Mouse (Mus musculus) cerebellum, adult 9-11 months (tissue): ENCODE measurements around the gene Prss46.
A peak's percentile ranks its signal among the peaks of the same experiment; 100 is the strongest.

Source experiments
- DNase-seq: peaks from one replicate; pipeline ENCODE4 v3.0.0; 2022

Prss46 gene

DNA sequence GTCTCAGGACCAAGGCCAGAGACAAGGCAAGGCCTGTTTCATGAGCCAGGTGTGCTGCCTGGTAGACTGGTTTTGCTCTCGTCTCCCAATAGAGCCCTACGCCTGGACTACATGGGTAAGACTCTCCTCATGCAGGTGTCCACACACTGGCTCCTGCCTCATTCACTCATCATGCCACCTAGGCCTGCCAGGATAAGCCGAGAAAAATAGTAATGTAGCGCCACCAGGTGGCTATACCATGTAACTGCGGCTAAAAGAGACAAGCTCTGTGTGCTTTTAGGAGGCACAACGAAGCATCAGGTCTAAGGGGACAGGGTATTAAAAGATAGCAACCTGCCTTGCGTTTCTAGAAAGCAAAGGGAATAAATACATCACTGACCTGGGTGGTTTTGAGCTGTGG lies 26.7 kb downstream of the Prss46 start:
- DNase-seq = peak; percentile 40

DNA sequence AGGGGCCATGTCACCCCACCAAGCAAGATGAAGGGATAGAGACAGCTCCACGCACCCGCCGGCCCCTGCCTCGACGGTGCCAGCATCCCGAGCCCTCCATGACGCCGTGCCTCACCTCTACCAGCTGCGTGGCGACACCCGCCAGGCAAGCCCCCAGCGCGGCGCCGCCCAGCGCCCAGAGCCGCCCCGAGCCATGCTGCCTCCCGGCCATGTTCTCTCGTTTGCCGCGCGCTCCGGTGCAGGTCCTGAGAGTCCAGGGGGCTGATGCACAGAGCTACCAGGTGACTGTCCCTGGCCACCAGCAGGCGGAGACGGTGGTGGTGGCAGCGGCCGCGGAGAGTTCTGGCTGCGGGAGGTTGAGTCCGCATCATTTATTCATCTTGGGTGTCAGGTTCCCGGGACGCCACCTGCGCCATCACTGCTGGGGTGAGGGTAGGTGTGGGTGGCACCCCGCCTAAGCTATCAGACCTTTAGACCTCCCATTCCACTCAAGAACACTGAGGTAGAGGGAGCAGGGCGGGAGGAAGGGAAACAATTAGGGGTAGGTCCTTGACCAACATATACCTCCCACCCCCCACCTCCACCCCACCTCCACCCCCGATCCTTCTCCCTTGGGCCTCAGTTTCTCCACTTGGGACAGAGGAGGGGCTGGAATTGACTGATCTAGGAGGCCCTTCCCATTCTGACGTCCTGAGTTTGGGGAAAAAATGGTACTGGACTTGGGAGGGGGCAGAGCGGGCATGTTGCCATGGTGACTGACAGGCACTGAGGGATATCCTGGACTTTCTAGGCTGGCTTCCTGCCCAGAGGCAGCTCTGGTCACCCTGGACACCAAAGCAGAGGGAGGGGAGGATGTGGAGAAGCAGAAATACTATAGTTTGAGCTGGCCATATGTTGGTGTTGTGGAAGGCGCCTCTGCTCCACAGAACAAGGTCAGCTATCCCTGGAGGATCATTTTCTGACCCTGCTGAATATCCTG lies 29.7 kb downstream of the Prss46 start:
- DNase-seq = no peak

DNA sequence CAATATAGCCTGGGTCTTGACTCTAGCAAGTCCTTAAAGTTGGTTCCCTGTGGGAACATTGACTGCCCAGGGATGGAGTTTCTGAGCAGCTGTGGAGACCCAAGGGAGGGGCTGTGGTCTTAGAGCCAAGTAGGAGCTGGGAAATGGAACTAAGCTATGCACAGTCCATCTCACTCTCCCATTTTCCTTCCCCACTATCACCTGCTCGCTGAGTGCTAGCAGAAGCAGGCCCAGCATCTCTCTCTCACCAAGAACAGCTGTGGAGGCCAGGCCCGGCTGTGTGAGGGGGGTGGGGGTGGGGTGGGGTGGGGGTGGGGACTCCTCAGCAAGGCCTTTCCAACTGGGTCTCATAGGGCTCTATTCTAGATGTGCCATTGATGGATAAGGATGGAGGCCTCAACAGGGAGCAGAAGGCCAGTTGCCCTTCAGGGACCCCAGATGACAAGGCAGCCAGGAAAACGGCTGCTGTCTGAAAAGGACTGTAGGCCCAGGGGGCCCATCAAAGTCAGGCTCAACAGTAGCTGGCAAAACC lies 30.4 kb downstream of the Prss46 start:
- DNase-seq = no peak

DNA sequence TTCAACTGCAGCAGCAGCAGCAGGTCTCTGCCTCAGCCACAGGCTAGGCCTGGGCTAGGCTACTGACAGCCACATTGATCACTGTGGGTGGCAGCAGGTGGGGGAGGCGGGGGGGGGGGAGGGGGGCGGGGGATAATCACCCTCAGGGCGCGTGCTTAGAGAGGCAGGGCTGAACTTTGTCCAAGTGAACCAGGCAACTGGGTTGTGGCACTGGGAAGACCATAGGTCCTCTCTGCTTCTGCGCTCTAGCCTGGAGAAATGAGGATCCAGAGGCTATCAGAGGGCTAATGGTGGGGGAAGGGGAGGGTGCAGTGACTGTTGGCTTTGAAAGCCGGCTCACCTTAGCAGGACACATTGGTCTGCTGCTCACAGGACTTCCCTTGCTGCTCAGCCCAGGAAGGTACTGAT lies 31.0 kb downstream of the Prss46 start:
- no peak for DNase-seq

DNA sequence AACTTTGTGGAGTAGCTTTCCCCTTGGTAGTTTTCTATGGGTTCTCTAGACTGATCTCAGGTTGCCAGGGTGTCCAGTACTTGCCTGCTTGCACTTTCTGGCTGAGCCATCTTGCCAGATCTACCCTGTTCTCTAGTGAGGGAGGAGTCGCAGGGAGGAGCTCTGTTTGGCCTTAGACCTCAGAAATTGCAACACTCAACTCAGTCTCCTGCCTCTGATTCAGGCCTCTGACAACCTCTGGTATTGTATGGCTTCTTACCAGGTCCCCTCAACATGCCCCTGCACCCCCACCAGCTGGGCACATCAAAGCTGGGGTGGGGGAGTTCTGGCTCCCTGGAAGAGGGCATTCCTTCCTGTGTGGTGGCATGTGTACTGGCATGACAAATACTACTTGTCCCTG lies 33.0 kb downstream of the Prss46 start:
- DNase-seq = no peak

DNA sequence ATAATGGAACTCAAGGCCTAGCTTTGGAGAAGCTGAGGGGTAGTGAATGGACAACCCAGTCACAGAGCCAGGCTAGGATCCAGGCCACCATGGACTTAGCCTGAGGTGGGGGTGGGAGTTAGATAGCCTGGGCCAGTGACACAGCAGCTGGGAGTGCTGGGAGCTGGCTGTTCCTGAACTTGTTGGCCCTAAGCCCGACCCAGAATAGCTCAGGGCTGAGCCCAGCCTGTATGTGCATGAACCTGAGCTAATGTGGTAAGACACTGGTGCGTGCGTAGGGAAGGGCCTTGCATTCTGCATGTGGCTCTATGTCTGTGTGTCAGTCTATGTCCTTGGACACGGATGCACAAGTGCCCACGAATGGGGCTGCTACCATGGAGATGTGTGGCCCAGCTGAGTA lies 33.6 kb downstream of the Prss46 start:
- DNase-seq = no peak

DNA sequence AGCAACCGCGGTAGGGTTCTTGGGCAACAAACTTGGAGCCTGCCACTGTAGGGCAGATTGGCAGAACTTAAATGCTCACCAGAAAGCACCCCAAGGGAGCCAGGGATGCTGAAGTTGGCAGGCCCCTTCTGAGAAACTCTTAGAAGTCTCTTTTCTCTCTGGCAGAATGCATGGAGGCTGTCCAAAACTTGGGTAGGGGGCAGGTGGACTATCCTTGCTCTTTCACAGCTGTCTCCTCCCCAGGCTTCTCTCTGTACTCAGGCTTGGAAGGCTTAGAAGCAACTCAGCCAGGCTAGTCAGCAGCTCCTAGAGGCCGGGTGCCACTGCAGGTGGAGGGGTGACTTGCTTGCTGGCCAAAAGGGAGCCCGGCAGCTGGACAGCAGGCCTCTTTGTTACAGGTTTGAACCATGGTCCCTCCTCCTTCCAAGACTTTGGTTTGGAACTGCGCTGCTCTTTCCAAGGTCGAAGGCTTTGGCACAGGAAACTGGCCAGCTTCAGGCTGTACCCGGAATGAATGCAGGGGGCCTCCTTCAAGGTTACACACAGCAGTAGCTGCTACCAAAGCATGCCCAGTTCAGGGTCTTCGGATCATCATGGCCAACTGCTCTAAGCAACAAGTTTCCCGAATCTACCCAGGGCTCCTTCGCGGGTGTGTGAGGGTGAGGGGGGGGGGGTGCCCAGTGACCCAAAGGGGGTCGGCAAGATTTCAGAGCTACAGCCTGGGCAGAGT lies 35.0 kb downstream of the Prss46 start, which contains the start of gene Als2cl:
Als2cl (plus strand) TSS at position 680 of the 730 bp plus-strand sequence.
- DNase-seq = peak; percentile 26

DNA sequence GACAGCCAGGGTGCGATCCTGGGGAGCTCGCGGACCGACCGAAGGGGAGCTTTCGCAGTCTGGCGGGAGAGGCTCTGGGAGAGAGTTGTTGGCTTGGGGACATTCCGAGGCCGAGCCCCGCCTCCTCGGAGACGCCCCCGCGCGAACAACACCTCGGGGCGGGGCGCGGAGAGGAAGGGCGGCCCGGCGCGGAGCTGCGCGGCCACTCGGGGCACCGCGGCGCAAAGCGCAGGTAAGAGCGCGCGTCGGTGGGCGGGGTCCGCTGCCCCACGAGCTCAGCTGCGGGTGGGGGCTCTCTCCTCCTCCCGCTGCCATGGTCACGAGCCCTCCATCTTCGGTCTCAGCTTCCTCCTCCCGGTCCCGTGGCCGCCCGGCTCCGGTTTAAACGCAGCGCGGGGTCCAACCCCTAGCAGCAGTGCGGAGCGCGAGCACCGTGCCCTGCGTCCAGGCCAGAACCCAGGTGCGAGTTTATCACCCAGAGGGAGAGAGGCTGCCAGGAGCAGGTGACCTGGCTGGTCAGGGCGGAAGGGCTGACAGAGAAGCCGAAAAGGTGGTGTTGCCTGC lies 35.8 kb downstream of the Prss46 start, which contains the start of gene Tmie:
Tmie (minus strand) TSS at position 116 of the 564 bp plus-strand sequence.
- DNase-seq = no peak

DNA sequence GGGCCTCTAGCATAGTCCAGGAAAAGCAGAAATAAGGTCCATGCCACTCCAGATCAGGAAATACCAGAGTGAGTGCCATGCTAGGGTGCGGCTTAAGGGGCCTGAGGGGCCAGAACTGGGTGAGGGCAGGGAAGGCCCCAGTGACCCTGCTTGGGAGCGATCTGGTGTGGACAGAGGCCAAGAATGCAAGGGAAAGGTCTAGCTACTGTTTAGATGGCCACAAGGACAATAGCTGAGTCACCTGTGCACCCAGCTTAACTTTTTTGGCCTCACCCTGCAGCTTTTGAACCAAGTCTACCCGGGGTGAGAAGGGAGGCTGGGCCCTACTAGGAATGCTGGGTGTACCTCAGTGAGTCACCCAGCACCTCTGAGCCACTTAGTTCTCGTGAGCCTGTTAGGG lies 36.5 kb downstream of the Prss46 start:
- DNase-seq = no peak

DNA sequence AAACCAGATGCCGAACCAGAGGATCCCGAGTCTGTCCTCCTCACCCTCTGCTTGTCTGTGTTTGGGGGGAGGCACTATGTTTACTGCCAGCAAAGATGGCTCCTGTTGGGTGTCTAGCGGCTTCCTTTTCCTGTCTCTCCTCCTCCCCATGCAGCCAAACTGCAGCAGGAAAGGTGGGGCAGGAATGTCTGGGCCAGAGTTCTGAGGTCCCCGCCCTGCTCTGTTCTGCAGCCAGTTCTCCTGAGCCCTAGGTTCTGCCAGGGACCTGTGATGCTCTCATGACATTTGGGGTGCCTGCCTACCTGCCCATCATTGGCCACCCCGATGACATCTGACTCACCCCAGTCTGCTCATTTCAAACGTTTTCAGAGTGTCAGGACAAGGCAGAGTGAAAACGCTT lies 37.6 kb downstream of the Prss46 start:
- DNase-seq = no peak

DNA sequence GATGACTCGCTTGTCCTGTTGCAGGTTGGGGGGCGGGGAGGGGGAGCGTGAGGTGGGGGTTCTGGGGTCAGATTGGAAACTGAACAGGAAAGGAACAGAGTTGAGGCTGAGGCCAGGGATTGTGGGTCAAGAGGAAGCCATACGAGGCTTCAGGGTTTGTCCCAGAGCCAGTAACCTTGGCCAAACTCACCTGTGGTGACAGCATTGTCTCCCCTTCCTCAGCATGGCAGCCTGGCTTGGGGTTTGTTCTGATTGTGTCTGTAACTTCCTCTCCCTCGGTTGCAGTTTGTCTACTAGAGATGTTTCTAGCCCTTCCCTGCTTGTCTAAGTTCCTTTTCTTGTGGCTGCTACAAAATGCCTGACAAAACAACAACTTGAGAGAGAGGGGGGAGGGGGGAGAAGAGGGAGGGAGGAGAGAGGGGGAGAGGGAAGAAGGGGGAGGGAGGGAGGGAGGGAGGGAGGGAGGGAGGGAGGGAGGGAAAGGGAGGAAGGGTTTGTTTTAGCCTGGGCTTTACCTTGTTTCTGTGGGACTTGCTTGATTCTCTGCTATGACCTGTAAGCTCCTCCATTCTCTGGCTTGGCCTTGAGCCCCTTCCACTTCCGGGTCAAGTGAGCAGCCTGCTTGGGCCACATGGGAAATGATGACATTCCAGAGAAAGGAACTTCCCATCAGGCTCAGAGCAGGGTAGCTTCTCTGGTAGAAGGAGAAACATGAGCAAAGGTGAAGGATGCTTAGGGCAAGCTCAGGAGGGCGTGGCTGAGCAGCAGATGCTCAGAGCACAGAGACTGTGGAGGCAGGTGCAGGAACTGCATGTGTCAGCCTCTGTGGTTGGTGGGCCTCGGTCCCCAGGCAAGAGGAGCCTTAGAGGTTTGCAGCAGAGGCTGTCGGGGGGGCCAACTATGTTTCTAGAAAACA lies 43.3 kb downstream of the Prss46 start:
- no peak for DNase-seq

DNA sequence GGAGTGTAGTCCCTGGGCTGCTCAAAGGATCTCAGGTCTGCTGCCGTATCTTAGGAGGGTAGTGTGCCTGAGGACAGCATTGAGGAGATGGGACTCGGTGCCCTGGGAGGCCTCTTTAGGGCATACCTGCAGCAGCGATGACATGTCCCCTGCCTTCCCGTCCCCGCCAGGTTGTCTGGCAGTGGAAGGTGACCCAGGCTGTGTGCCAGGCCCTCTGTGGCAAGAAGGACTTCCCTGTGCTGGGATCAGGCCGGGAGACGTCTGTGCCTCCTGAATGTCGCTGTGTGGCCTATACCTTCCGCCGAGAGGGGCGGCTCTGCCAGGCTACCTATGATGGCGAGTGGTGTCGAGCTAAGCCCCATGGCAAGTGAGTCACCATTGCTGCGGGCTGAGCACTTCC lies 44.6 kb downstream of the Prss46 start:
- DNase-seq = no peak

DNA sequence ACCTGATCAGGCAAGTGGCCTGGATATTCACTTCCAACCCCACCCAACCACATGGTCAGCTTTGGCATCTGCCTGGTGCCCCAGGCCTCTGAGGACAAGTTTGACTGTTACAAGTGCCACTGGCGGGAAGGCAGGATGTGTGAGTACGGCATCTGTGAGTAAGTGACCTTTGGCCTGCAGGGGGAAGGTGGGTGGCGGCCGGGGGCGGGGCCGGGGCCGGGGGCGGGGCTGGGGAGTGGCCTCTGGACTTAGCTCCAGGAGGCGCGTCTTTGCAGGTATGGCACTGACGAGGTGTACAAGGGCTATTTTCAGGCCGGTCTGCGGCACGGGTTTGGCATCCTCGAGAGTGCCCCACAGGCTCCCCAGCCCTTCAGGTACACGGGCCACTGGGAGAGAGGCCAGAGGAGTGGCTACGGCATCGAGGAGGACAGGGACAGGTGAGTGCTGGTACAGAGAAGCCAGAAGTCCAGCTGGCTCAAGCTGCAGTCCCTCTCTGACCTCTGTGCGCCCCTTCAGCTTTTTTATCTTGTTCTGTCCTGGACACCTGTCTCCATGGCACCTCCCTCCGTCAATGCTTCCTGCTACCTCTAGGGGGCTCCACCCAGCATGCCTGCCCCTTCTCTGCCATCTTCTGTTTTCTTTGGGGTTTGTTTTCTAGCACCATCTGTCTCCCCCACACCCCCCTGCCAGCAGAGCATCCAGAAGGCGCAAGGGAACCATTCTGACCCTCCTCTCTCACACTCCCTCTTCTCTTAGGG lies 45.9 kb downstream of the Prss46 start:
- DNase-seq = no peak

DNA sequence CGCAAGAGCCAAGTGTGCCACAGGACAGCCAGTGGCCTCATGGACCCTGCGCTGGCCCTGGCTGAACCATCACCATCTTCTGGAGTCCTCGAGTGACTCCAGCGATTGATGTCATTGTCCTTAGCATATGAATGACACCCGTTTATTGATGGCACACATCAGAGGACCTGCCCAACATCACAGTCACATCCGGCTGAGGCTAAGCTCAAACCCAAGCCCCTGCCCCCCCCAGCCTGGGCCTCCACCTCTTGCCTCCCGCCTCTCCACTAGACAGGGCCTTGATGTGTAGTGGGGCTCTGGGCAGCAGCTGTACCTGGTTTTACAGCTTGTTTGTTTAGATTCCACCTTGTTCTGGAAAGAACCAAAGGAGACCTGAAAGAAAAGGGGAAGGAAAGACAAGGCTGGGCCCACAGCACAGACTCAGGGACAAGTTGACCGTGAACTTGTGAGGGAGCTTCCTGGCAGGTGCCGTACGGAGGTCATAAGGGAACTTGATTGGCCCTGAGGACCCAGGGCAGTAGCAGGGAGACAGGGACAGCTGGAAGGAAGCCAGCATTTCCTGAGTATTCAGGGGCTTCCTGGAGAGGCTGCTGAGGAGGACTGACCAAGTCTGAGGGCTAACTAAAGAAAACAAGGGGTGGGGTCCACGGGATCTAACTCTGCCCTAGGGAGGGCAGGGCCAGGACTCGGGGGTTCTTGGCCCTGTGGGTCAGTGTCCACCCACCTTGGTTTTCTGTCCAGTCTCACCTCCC lies 46.9 kb downstream of the Prss46 start:
- DNase-seq = no peak

DNA sequence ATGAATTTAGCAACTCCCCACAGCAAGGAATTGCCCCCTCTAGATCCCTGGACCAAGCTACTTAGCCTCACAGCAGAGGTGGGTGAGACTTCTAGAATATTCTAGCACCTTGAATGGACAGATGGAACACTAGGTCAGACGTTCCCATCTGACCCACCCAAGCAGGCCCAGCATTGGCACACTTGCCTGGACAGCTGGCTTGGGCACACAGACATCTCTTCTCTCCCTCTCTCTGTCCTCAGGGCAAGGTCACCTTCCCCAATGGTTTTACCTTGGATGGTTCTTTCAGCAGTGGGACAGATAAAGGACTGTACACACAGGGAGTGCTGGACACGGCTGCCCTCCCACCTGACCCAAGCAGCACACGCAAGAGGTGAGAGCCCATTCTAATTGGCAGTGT lies 48.2 kb downstream of the Prss46 start:
- no peak for DNase-seq

DNA sequence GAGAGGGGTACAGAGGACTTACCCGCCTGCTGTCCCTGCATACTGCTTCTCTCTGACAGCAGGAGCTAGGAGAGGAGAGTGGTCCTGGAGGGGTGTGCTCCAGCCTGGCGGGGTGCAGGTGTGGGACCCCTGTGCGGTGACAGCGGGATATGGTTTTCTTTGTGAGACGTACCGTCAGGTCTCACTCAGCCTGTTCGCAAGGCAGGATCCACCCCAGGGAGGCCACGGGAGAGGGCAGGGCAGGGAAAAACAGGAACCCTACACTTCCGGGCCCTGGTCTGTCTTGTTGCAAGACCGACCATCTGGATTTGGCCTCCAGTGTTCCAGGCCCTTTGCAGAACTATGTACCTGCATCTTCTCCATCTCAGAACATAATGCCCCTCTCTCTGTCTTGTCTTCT lies 49.1 kb downstream of the Prss46 start:
- no peak for DNase-seq

DNA sequence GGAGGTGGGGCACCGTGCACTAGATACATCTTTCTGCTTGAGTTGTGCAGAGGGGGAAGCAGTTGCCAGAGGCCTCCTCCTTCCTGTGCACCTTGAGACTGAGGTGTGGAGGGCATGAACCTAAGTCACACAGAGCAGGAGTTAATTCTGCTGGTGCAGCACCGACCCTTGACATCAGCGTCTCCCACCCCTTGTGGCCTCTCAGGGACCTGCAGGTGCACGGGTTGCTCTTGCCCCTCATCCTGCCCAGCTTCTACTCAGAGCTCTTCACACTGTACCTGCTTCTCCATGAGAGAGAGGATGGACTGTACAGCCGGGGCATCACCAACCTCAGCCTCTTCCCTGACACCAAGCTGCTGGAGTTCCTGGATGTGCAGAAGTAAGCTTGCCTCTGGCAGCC lies 51.2 kb downstream of the Prss46 start:
- DNase-seq = no peak

DNA sequence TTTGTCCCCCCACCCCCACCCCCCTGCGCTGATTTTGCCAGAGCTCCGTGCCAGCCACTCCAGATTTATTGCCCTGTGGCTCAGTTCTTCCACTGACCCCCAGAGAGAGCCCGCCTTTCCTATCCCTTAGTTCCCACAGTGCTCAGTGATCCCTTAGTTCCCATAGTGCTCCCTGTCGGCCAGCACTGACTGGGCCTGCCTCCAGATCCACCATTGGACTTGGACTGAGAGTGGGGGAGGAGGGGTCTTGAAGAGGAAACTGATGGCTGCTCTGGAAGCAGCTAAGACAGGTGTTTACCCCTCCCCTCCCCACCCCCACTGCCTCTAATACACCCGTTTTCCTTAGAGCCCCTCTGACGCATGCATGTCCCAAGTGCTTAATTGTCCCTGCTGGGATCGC lies 51.7 kb downstream of the Prss46 start:
- DNase-seq = no peak

DNA sequence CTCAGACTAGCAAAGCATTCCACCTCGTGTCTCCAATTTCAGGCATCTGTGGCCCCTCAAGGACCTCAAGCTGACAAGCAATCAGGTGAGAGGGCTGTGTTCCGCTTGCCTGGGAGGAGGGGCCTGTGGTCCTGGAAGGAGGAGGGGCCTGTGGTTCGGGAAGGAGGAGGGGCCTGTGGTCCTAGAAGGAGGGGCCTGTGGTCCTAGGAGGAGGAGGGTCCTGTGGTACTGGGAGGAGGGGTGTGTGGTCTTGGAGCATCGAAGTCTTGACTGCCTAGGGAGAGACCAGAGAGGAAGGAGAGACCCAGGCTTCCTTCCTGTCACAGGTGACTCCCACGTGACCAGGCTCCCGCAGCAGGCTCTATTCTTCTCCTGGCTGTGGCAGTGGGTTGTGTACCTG lies 52.3 kb downstream of the Prss46 start:
- no peak for DNase-seq

DNA sequence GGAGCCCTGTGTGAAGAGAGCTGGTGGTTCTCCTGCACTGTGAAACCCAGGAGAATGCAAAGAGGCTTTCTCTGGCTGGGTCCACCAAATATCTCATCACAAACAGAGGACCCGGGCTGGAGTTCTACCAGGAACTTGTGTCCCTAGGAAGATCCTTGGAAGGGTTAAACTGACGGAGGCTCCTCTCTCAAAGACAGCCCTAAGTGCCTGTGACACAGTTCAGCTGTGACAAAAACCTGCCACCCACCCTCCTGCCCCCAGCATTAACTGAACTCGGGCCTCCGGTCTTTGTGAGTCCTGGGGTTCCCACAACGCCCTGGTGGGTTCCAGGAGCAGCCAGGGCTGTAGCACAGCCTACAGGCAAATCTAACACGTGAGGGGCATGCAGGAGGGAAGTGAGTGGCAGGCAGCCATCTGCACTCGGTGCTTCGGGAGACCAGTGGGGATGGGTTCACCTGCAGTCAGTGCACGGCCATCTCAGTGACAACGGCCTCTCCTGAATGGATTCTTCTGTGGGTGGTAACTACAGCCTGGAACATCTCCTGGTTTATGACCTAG lies 55.2 kb downstream of the Prss46 start:
- no peak for DNase-seq
